Mouse (Mus musculus) cerebellum, adult 8-10 months (tissue): ENCODE measurements around the gene Prkg1.

Source experiments
- DNase-seq: peaks from one replicate; pipeline ENCODE4 v3.0.0; 2022

Gene Prkg1

DNA sequence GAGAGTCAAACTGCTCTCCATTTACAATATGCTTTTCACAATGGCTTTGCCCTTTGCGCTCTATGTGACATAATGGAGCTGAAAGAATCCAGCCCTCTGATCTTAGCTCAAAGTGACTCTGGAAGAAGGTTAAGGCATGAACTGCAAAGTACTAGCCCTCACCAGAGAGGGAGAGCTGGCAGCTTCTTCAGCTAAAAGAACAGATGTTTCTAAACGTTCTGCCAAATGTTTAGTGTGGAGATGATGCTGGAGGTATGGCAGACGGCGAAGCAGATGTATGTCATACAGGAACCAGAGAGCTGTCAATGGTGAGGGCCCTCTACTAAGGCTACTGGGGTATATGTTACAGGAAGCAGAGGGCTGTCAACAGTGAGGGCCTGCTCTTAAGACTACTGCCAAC lies 148.0 kb downstream of the Prkg1 start:
- DNase-seq = no peak

DNA sequence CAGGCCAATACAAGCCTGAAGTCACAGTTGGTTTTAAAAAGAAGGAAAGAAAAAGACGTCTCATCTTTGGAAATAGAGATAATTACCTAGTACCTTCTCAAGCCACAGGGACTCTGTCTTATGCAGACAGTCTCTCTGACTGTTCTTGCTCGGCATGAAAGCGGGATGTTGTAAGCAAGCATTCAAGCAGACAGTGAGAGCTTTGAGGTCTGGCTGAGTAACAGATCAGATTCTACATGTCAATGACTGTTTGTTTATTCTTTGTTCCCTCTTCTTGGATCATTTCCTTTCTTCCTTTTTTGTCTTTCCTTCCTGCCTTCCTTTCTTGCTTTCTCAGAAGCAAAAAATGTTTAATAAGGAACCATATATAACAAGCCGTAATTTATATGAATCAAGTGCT lies 148.7 kb downstream of the Prkg1 start:
- DNase-seq = no peak

DNA sequence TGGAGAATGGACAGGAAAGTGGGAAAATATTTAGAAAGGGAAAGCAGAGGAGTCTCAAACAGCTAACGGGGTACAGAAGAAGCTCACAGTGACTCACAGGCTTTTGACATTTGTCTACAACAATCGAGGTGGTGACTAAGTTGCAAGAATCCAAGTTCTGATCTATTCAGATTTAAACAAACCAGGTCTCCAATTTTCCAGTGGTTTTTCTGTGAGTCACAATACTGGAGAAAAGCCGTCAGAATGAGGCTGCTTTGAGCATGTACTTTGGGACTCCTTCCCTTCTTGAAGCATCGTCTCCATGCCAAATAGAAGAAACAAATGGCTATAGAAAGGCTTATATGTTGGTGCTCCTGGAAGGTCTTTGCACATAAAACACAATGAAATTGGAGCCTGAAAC lies 151.7 kb downstream of the Prkg1 start:
- DNase-seq = no peak

DNA sequence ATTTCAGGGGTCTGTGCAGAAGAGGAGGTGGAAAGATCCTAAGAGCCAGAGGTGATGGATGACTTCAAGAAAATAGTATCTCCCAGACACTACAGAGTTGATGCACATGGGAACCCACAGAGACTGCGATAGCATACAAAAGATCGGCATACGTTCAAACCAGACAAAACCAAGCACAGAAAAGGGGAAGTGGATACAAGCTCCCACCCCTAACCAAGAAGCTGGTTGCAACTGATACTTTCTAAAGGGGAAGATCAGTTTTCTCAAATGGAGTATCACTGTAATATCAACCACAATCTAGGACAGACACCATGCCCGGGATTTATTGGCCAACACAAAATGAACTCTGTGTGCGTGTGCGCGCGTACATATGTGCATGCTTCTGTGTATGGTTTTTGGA lies 162.3 kb downstream of the Prkg1 start:
- no peak for DNase-seq

DNA sequence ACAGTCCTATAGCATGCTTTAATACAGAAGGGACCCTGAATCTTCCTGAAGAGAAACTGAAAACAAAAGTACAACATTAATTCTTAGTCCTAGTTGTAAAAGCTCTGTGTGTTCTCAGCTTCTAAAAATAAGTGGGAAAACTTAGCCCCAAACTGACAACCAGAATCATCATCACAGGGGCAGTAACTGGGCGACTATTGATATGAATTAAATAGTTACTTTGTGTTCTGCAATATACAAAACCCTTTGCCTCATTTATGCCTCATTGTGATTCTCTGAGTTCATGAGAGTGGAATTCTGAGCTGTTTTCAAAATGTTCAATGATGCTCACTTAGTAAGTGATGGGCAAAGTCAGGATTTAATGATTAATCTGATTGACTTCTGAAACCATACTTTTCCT lies 170.8 kb downstream of the Prkg1 start:
- DNase-seq = no peak

- no peak for DNase-seq
Measured at GRCm38 (mm10) chr19:31590701-31591100, 174.1 kb downstream of the Prkg1 start.

- DNase-seq = no peak
Measured at GRCm38 (mm10) chr19:31577092-31577491, 187.7 kb downstream of the Prkg1 start.

DNA sequence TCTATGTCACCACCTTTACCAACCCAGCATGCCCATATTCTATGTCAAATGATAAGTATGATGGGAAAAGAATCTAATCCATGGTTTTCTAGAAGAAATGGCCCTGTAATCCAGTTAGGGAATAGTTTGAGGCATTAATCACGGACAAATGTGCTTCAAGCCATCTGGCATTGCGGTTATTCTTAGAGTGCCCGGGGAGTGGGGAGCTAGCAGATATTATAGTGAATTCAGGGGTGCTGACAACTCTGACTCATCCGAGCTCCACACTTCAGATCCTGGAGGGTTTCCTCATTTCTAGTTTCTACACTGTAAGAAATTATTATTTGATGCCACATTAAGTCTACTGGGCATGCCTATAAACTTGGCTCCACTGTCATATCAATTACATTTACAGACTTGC lies 200.5 kb downstream of the Prkg1 start:
- DNase-seq = no peak

- DNase-seq = no peak
Measured at GRCm38 (mm10) chr19:31546063-31546462, 218.8 kb downstream of the Prkg1 start.

- no peak for DNase-seq
Measured at GRCm38 (mm10) chr19:31531249-31531740, 233.5 kb downstream of the Prkg1 start.

DNA sequence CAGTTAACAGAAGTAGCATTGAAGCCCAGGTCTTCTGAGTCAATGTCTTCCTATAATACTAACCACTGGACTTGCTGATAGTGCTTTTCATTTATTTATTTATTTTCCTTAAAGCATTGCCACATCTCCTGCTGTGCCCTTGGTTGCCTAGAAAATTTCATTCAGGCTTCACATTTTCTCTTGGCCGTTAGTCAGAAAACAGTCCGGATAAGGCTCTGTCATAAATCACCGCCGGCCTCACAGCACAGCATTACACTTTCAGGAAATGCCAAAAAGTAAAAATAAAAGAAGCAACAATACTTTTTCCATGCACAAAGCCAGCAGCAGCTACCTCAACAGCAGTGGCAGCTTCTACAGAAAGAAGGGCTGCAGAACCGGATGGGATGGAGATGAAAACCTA lies 234.2 kb downstream of the Prkg1 start:
- no peak for DNase-seq

- DNase-seq = no peak
Measured at GRCm38 (mm10) chr19:31529890-31530289, 234.9 kb downstream of the Prkg1 start.

- no peak for DNase-seq
Measured at GRCm38 (mm10) chr19:31514490-31514889, 250.3 kb downstream of the Prkg1 start.

GRCm38 (mm10) chr19:31507831-31508230 lies 257.0 kb downstream of the Prkg1 start:
- DNase-seq = no peak

- no peak for DNase-seq
Measured at GRCm38 (mm10) chr19:31506296-31506695, 258.5 kb downstream of the Prkg1 start.

DNA sequence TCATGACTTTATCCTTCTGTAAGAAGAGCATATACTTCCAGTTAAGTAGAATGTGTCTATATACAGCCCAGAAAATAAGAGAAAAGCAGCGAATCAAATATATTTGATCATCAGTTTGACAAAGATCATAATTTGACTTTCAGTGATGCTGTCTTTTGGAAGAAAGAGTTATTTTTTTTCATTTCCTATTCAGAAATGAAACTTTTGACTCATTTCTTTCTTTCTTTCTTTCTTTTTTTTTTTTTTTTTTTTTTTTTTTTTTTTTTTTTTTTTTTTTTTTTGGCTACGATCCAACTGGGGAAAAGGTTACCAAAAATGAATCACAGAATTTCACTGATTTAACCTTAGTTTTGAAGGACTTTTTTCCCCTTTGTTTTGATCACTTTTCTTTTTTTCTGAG lies 259.8 kb downstream of the Prkg1 start:
- no peak for DNase-seq

GRCm38 (mm10) chr19:31497386-31497785 lies 267.4 kb downstream of the Prkg1 start:
- no peak for DNase-seq

GRCm38 (mm10) chr19:31489606-31490005 lies 275.2 kb downstream of the Prkg1 start:
- no peak for DNase-seq

GRCm38 (mm10) chr19:31471766-31472165 lies 293.1 kb downstream of the Prkg1 start:
- no peak for DNase-seq

DNA sequence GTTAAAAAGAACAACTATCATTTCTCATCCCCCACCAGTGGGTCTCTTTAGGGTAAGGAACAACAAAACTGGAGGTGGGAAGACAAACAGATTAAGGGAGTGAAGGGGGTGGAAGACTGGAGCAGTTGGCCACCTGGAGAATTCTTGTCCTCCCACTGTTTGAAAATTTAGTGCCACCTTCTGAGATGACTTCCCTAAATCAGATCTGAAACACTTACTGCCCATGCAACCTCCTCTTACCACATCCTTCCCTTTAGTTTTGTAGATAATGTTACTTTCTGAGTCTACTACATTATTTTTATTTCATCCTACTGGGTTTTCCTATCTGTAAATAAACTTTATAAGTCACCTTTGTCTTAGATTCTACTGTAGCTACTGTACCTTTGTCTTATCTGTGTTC lies 304.6 kb downstream of the Prkg1 start:
- DNase-seq = no peak

- no peak for DNase-seq
Measured at GRCm38 (mm10) chr19:31444101-31444500, 320.7 kb downstream of the Prkg1 start.

- DNase-seq = no peak
Measured at GRCm38 (mm10) chr19:31442311-31442710, 322.5 kb downstream of the Prkg1 start.

DNA sequence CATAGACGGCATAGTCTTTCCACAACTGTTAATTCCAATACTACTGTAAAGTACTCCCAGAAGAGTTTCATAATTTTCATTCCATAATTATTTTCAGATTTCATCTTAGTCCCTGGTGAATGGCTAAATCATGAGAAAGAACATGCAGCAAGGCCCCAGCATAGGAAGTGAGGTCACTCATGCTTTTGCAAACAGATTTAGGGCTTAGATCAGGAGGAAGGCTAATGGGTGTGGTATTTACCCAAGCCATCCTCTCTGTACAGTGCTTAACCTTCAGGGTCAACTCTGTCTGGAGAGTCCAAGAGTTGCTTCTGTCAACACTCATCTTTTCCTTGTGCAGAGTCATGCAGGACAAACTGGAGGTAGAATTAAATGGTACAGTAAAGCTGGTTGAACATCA lies 331.4 kb downstream of the Prkg1 start:
- DNase-seq = no peak

- DNase-seq = no peak
Measured at GRCm38 (mm10) chr19:31431411-31431810, 333.4 kb downstream of the Prkg1 start.

GRCm38 (mm10) chr19:31426142-31426541 lies 338.7 kb downstream of the Prkg1 start:
- DNase-seq = no peak

GRCm38 (mm10) chr19:31425199-31425598 lies 339.6 kb downstream of the Prkg1 start:
- DNase-seq = no peak
